Mouse (Mus musculus): ENCODE measurements around the gene Mapk12.

GRCm38 (mm10) chr15:89130245-89130644 lies 10.3 kb downstream of the Mapk12 start:
- TF ChIP-seq POLR2A (IDR thresholded peaks at IDR 0.05; ENCODE audit: insufficient read length, low read depth), result no peak
- no peak for TF ChIP-seq MAX (IDR thresholded peaks at IDR 0.05; ENCODE audit: low read depth)
- TF ChIP-seq MYOD1 (IDR thresholded peaks at IDR 0.05; ENCODE audit: control insufficient read depth in 1 of 3, insufficient read length in 2 of 3, low read depth in 2 of 3), result no peak
- no peak for TF ChIP-seq TCF12 (IDR thresholded peaks at IDR 0.05; ENCODE audit: insufficient read depth, poor library complexity, severe bottlenecking)
- TF ChIP-seq MYOG (IDR thresholded peaks at IDR 0.05; ENCODE audit: control insufficient read depth in 1 of 3, insufficient read depth in 1 of 3, insufficient read length in 2 of 3, low read depth in 2 of 3), result no peak
- no peak for TF ChIP-seq REST (IDR thresholded peaks at IDR 0.05; ENCODE audit: insufficient read depth, insufficient read length)
- TF ChIP-seq USF1 (IDR thresholded peaks at IDR 0.05; ENCODE audit: low read depth), result no peak
